Mouse (Mus musculus) left cerebral cortex, postnatal 4 days (tissue): ENCODE data around the gene Gm8947. TPM values are rescaled to one million over a fixed set of nuclear protein-coding genes. Genes with fewer than 3 reads are reported as not detected.
"Not testable (repeated sequence)": the region's sequence is repeated elsewhere in the genome, so short reads cannot be mapped to it uniquely, and the experiment has no call there.

ENCODE experiments used
- DNase-seq: peaks from one replicate; pipeline ENCODE4 v3.0.0-alpha.2; 2022
- intact Hi-C: fragments of 180-260 bp; cut with DNase I; formaldehyde crosslinking; loops from one replicate; pipeline ENCODE4 v1.15.1; 2025
- total RNA-seq, 2 experiments: library from RNA; stranded (reverse); gene quantifications; 2 replicates each; pipeline ENCODE4 v1.2.3; 2021

Gm8947 gene
- not detected for total RNA-seq

DNA sequence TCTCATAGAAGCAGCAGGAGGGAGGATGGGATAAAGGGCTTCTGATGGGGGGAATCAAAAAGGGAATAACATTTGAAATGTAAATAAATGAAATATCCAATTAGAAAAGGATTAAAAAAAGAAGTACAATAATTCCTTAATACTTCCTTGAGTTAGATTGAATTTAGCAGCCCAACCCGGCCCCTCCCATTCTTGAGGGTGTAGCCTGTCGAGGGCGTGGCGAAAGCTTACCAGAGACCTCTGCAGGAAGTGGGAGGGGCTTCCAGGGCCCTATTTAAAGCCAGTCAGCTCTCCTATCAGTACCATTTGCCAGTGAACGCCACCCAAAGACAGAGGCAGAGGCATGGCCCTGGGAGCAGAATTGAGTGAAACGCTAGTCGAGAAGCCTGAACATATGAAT, at the start of gene Gm8947:
Gene Gm8947 (plus strand): TSS at position 302 of the 400 bp plus-strand sequence.
- intact Hi-C loops, DNase-seq: not testable (repeated sequence)

DNA sequence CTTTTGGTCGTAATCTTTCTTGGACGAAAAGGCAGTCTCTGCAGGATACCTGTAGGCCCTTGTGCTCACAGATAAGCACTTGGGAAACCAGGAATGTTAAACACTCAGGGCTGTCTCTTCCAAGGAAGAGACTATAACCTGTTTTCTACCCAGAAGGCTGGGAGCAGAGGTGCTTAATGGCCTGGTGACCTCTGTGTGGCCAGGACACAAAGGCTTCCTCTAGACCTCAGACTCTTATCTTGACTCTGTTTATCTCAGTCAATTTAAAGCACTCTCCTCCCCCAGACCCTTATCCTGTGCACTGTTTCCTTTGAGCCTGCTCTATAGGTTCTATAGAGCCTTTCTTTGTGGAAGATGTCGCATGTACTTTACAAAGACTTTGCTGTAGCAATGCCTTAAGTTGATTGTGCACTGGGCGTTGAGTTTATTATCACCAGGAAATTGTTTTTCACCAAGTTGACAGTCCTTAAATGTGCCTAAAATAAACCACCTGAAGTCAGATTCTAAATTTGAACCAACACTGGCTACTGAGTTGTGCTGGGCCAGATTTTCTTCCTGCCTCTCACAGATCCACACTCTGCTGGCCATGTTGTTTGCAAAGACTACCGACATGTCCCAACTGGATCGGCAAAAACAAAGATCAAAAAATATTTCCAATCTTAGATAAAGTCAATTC, 47.6 kb upstream of the Gm8947 start:
- intact Hi-C loops = no loop called here

GRCm38 (mm10) chr1:151147801-151148200, 44.4 kb upstream of the Gm8947 start:
- intact Hi-C loops = no loop called here
- DNase-seq = no peak

More for the DNA sequence above, 47.6 kb upstream of the Gm8947 start:
- DNase-seq = no peak

GRCm38 (mm10) chr1:151150211-151150610, 42.0 kb upstream of the Gm8947 start:
- DNase-seq = no peak
- intact Hi-C loops = no loop called here

GRCm38 (mm10) chr1:151151089-151151488, 41.1 kb upstream of the Gm8947 start:
- DNase-seq = no peak
- intact Hi-C loops = no loop called here

DNA sequence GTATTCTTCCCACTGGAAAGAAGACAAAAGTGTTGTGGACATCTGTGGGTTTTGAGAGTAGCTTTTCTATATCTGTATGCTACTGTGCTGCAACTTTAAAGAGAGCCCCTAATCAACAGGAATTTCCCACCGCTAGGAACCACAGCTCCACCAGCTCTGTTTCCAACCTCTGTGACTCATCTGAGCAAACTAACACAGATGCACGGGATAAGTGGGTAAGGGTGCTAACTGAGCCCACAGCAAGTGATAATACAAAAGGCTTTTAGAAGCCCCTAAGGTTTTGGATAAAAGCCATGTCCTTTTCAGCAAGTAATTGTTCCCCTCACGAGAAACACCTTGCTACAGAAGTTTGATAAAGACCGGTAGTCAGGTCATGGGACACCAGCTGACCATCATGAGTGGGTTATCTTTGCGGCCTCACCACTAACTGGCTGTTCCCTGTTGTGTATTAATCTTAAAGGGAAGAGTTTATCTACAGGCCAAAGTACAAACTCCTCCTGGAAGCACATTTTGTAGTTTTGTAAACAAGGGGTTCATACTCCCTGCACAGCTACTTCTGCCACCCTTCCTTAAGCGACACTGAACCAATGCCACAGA, 39.0 kb upstream of the Gm8947 start:
- intact Hi-C loops = no loop called here
- no peak for DNase-seq

DNA sequence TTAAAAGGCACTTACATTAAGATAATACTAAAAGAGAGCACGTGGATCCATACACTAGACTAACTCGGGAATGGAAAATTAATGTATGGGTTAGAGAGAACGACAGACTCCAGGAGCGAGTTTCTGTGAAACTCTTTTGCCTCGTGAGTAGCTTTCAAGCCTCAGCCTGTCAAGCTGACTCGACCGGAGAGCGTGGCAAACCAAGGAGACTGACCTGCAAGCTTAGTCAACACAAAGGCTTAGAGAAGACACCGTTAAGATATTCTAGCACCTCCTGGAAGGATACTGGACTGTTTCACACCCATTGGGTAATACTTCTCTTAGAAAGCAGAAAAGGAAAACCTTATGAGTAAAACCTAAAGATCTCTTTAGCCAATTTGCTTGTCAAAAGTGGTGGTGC, 38.0 kb upstream of the Gm8947 start:
- intact Hi-C loops = not testable (repeated sequence)

GRCm38 (mm10) chr1:151156129-151156528, 36.0 kb upstream of the Gm8947 start:
- intact Hi-C loops = no loop called here

More for the DNA sequence above, 38.0 kb upstream of the Gm8947 start:
- not testable (repeated sequence) for DNase-seq

DNA sequence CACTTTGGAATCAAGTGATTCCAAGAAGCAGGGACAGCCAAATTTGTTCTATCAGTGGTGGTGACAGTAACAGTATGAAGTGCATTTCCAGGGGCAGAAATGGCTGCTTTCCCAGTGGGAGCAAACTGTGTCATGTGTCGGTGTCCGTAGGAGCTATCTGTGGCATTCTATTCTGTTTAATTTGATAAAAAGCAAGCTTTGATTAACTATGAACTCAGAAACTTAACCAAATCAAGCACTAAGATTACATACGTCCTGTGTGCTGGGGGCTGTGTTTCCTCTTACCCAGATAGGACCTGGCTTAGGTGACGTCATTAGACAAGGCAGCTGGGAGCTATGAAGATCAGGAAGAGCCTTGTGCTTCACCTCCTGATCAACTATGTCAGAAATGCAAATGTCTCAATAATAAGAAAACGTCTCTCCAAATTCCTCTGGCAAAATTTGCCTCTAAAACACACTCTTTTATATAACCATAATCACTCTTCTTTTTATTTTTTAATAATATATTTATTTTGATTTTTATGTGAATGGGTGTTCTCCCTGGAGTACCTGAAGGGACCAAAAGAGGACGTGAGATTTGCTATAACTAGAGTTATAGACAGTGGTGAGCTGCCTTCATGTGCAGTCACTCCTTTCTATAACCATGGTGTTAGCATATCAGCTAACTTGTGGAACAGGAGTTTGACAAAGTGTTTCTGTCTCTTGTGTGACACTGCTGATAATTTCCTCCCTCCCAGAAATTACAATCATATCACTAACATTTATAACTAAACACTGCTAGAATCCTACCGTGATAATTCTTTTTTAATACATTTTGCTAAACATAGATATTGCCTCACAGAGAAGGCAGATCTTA, 35.2 kb upstream of the Gm8947 start:
- intact Hi-C loops = no loop called here
- no peak for DNase-seq

More at GRCm38 (mm10) chr1:151156129-151156528, 36.0 kb upstream of the Gm8947 start:
- DNase-seq = no peak

GRCm38 (mm10) chr1:151157963-151158856, 34.0 kb upstream of the Gm8947 start:
- no peak for DNase-seq

GRCm38 (mm10) chr1:151158857-151159510, 33.2 kb upstream of the Gm8947 start:
- DNase-seq = no peak
- intact Hi-C loops = no loop called here

More at GRCm38 (mm10) chr1:151157963-151158856, 34.0 kb upstream of the Gm8947 start:
- intact Hi-C loops = no loop called here

- intact Hi-C loops = no loop called here
- DNase-seq = no peak
These were observed 26.1 kb upstream of the Gm8947 start for GRCm38 (mm10) chr1:151166031-151166430.

GRCm38 (mm10) chr1:151167297-151168047, 24.7 kb upstream of the Gm8947 start:
- DNase-seq = no peak
- intact Hi-C loops = no loop called here

- no peak for DNase-seq
- intact Hi-C loops = no loop called here
These were observed 23.5 kb upstream of the Gm8947 start for GRCm38 (mm10) chr1:151168637-151169036.

GRCm38 (mm10) chr1:151171572-151172461, 20.4 kb upstream of the Gm8947 start:
- intact Hi-C loops = no loop called here
- DNase-seq = no peak

- intact Hi-C loops = no loop called here
- no peak for DNase-seq
These were observed 14.9 kb upstream of the Gm8947 start for GRCm38 (mm10) chr1:151177030-151177936.

- no peak for DNase-seq
- intact Hi-C loops = no loop called here
These were observed 14.3 kb upstream of the Gm8947 start for GRCm38 (mm10) chr1:151177937-151178271.
